Mouse (Mus musculus) limb, embryonic 15.5 days (tissue): ENCODE data around the gene Ppy. TPM values are rescaled to one million over a fixed set of nuclear protein-coding genes. Genes with fewer than 3 reads are reported as not detected.

Experiments used
- ATAC-seq: fragments of 200-750 bp; cut with Nextera tagmentation; 2 replicates; pipeline ENCODE4 v1.8.0; 2017; ENCODE audit warnings: low read depth, moderate TSS enrichment; ENCODE audit not compliant: insufficient number of reproducible peaks, low FRiP score, low TSS enrichment
- H3K27ac ChIP-seq: fragments of 300-500 bp; sonication (generic); 2 replicates; pipeline ENCODE4 v1.5.1; 2015; ENCODE audit warnings: moderate library complexity, mild to moderate bottlenecking, inconsistent platforms
- H3K27me3 ChIP-seq: fragments of 300-500 bp; sonication (generic); 2 replicates; pipeline ENCODE4 v1.6.1; 2015; ENCODE audit warnings: inconsistent platforms
- H3K36me3 ChIP-seq: fragments of 300-500 bp; sonication (generic); 2 replicates; pipeline ENCODE4 v1.6.1; 2015; ENCODE audit warnings: inconsistent platforms
- H3K4me1 ChIP-seq: fragments of 300-500 bp; sonication (generic); 2 replicates; pipeline ENCODE4 v1.6.1; 2015; ENCODE audit warnings: inconsistent platforms
- H3K4me2 ChIP-seq: fragments of 300-500 bp; sonication (generic); 2 replicates; pipeline ENCODE4 v1.6.1; 2015; ENCODE audit warnings: mild to moderate bottlenecking, inconsistent platforms
- H3K4me3 ChIP-seq: fragments of 300-500 bp; sonication (generic); 2 replicates; pipeline ENCODE4 v1.5.1; 2015; ENCODE audit warnings: mild to moderate bottlenecking, inconsistent platforms
- H3K9ac ChIP-seq: fragments of 300-500 bp; sonication (generic); 2 replicates; pipeline ENCODE4 v1.6.1; 2015; ENCODE audit warnings: inconsistent platforms
- H3K9me3 ChIP-seq: fragments of 300-500 bp; sonication (generic); 2 replicates; pipeline ENCODE4 v1.6.1; 2016; ENCODE audit warnings: inconsistent platforms
- WGBS: fragments of 180-500 bp; shearing (Covaris S2); methylation state at CpG from one replicate; pipeline ENCODE4 v1.1.7; 2015; 5-methylcytosine and 5-hydroxymethylcytosine counted together
- polyA plus RNA-seq: library from polyadenylated mRNA; unstranded; fragments of >200 nt; fragmentation: Nextera tagmentation; extraction: Ambion mirVana; gene quantifications from 2 replicates; pipeline ENCODE4 v1.2.1, GENCODE M21; 2015

The Ppy gene
- polyA plus RNA-seq, 1 experiment from 2014 or later = not detected

GRCm38 (mm10) chr11:102117386-102117785 lies 16.3 kb upstream of the Ppy start:
- no peak for ATAC-seq
- no peaks in the 10 kb centered on the region for H3K9me3 ChIP-seq
- no peak overlapping the region for H3K4me2 ChIP-seq

GRCm38 (mm10) chr11:102116241-102116640 lies 15.1 kb upstream of the Ppy start:
- WGBS = 73% methylated on average over 8 of the region's 8 CpGs
- ATAC-seq = no peak
- H3K9me3 ChIP-seq = no peaks in the 10 kb centered on the region

More at GRCm38 (mm10) chr11:102117386-102117785, 16.3 kb upstream of the Ppy start:
- Histone ChIP-seq H3K36me3 (no peaks in the 10 kb centered on the region), H3K4me1 (no peaks in the 10 kb centered on the region), H3K4me3 (no peak overlapping the region), H3K27me3 (no peaks in the 10 kb centered on the region), H3K9ac (no peak overlapping the region), H3K27ac (no peak overlapping the region)
- 73% methylated on average over 6 of the region's 6 CpGs for WGBS

GRCm38 (mm10) chr11:102111576-102111975 lies 10.5 kb upstream of the Ppy start:
- Histone ChIP-seq H3K27me3 (peaks cover 36% of the 10 kb centered on the region), H3K4me2 (no peak overlapping the region), H3K27ac (no peak overlapping the region), H3K4me3 (no peak overlapping the region), H3K9ac (no peak overlapping the region), H3K36me3 (no peaks in the 10 kb centered on the region), H3K9me3 (no peaks in the 10 kb centered on the region), H3K4me1 (peaks cover 10% of the 10 kb centered on the region)
- WGBS = 67% methylated on average over 5 of the region's 5 CpGs
- ATAC-seq = no peak

More at GRCm38 (mm10) chr11:102116241-102116640, 15.1 kb upstream of the Ppy start:
- Histone ChIP-seq H3K4me2 (no peak overlapping the region), H3K27me3 (no peaks in the 10 kb centered on the region), H3K36me3 (no peaks in the 10 kb centered on the region), H3K27ac (no peak overlapping the region), H3K4me3 (no peak overlapping the region), H3K9ac (no peak overlapping the region), H3K4me1 (no peaks in the 10 kb centered on the region)

- ATAC-seq = no peak
Measured at GRCm38 (mm10) chr11:102107732-102108131, 6.6 kb upstream of the Ppy start, which contains the start of gene Pyy. Gene Pyy, minus strand, starts transcription at chr11:102107832.

GRCm38 (mm10) chr11:102106911-102107310 lies 5.8 kb upstream of the Ppy start:
- ATAC-seq = no peak
- H3K4me3 ChIP-seq = no peak overlapping the region
- 2% methylated on average over 21 of the region's 21 CpGs for WGBS
- H3K4me2 ChIP-seq = peak overlapping the region; percentile 25; the same call in 1 of the 2 replicates
- H3K36me3 ChIP-seq = no peaks in the 10 kb centered on the region
- no peaks in the 10 kb centered on the region for H3K9me3 ChIP-seq
- peaks cover 15% of the 10 kb centered on the region for H3K4me1 ChIP-seq
- no peak overlapping the region for H3K27ac ChIP-seq
- peaks cover 68% of the 10 kb centered on the region for H3K27me3 ChIP-seq
- no peak overlapping the region for H3K9ac ChIP-seq

More at GRCm38 (mm10) chr11:102107732-102108131, 6.6 kb upstream of the Ppy start, which contains the start of gene Pyy:
- no peaks in the 10 kb centered on the region for H3K36me3 ChIP-seq
- peaks cover 68% of the 10 kb centered on the region for H3K27me3 ChIP-seq
- H3K27ac ChIP-seq = no peak within 1 kb of the TSS
- no peak within 1 kb of the TSS for H3K9ac ChIP-seq
- WGBS = 4% methylated on average over 9 of the region's 9 CpGs
- no peak within 1 kb of the TSS for H3K4me3 ChIP-seq
- H3K4me1 ChIP-seq = peaks cover 10% of the 10 kb centered on the region
- no peaks in the 10 kb centered on the region for H3K9me3 ChIP-seq
- peak within 1 kb of the TSS; percentile 25; the same call in 1 of the 2 replicates for H3K4me2 ChIP-seq

GRCm38 (mm10) chr11:102102485-102103258 lies 1.6 kb upstream of the Ppy start:
- 19% methylated on average over 17 of the region's 17 CpGs for WGBS

GRCm38 (mm10) chr11:102096887-102097391 lies 4.2 kb downstream of the Ppy start:
- Histone ChIP-seq H3K9ac (no peak overlapping the region), H3K4me3 (peak overlapping the region; percentile 32), H3K4me1 (peaks cover 17% of the 10 kb centered on the region), H3K4me2 (peak overlapping the region; percentile 50), H3K9me3 (no peaks in the 10 kb centered on the region), H3K36me3 (no peaks in the 10 kb centered on the region), H3K27ac (peak overlapping the region; percentile 43; the same call in 1 of the 2 replicates), H3K27me3 (peaks cover 12% of the 10 kb centered on the region; the same call in 1 of the 2 replicates)
- peak; percentile 90 for ATAC-seq
- WGBS = 5% methylated on average over 16 of the region's 18 CpGs

More at GRCm38 (mm10) chr11:102102485-102103258, 1.6 kb upstream of the Ppy start:
- H3K27ac ChIP-seq = no peak overlapping the region
- H3K9ac ChIP-seq = no peak overlapping the region
- peaks cover 55% of the 10 kb centered on the region for H3K27me3 ChIP-seq
- no peaks in the 10 kb centered on the region for H3K36me3 ChIP-seq
- H3K4me2 ChIP-seq = no peak overlapping the region
- H3K4me1 ChIP-seq = peaks cover 12% of the 10 kb centered on the region
- ATAC-seq = no peak
- H3K9me3 ChIP-seq = no peaks in the 10 kb centered on the region
- no peak overlapping the region for H3K4me3 ChIP-seq

GRCm38 (mm10) chr11:102096446-102096845 lies 4.7 kb downstream of the Ppy start:
- Histone ChIP-seq H3K4me2 (peak overlapping the region; percentile 50), H3K36me3 (no peaks in the 10 kb centered on the region), H3K4me1 (peaks cover 17% of the 10 kb centered on the region), H3K4me3 (peak overlapping the region; percentile 32), H3K27ac (peak overlapping the region; percentile 43; the same call in 1 of the 2 replicates), H3K9ac (no peak overlapping the region), H3K27me3 (peaks cover 12% of the 10 kb centered on the region; the same call in 1 of the 2 replicates), H3K9me3 (no peaks in the 10 kb centered on the region)
- WGBS = 75% methylated on average over 5 of the region's 5 CpGs
- no peak for ATAC-seq

- Histone ChIP-seq H3K9me3 (no peaks in the 10 kb centered on the region), H3K4me3 (no peak overlapping the region), H3K27ac (no peak overlapping the region), H3K9ac (no peak overlapping the region), H3K4me1 (peaks cover 17% of the 10 kb centered on the region), H3K36me3 (no peaks in the 10 kb centered on the region), H3K27me3 (peaks cover 5% of the 10 kb centered on the region; the same call in 1 of the 2 replicates), H3K4me2 (no peak overlapping the region)
- ATAC-seq = no peak
- WGBS = 87% methylated on average over 3 of the region's 3 CpGs
Measured at GRCm38 (mm10) chr11:102095676-102096075, 5.4 kb downstream of the Ppy start.

- 0 out of 2 replicates have a peak overlapping the region, but pooled peaks have one; percentile 58 for H3K9ac ChIP-seq
- peak overlapping the region; percentile 92 for H3K4me2 ChIP-seq
- under 1% methylated on average over 20 of the region's 20 CpGs for WGBS
- H3K9me3 ChIP-seq = no peaks in the 10 kb centered on the region
- H3K36me3 ChIP-seq = no peaks in the 10 kb centered on the region
- peaks cover 26% of the 10 kb centered on the region for H3K4me1 ChIP-seq
- H3K27me3 ChIP-seq = no peaks in the 10 kb centered on the region
- peak overlapping the region; percentile 89 for H3K27ac ChIP-seq
- H3K4me3 ChIP-seq = peak overlapping the region; percentile 68
- 0 out of 2 replicates have a peak, but pooled peaks have one; percentile 57 for ATAC-seq
Measured at GRCm38 (mm10) chr11:102089088-102089808, 11.9 kb downstream of the Ppy start.
